Mouse (Mus musculus): Measurements from ENCODE around the gene Celsr3. TPM values are rescaled to one million over a fixed set of nuclear protein-coding genes. Genes with fewer than 3 reads are reported as not detected.
A peak's percentile ranks its signal among the peaks of the same experiment; 100 is the strongest.

The Celsr3 gene
- 0.06 and 0.11 TPM in 2 replicates for polyA plus RNA-seq (2015; fragmentation: Nextera tagmentation; extraction: Ambion mirVana)

DNA sequence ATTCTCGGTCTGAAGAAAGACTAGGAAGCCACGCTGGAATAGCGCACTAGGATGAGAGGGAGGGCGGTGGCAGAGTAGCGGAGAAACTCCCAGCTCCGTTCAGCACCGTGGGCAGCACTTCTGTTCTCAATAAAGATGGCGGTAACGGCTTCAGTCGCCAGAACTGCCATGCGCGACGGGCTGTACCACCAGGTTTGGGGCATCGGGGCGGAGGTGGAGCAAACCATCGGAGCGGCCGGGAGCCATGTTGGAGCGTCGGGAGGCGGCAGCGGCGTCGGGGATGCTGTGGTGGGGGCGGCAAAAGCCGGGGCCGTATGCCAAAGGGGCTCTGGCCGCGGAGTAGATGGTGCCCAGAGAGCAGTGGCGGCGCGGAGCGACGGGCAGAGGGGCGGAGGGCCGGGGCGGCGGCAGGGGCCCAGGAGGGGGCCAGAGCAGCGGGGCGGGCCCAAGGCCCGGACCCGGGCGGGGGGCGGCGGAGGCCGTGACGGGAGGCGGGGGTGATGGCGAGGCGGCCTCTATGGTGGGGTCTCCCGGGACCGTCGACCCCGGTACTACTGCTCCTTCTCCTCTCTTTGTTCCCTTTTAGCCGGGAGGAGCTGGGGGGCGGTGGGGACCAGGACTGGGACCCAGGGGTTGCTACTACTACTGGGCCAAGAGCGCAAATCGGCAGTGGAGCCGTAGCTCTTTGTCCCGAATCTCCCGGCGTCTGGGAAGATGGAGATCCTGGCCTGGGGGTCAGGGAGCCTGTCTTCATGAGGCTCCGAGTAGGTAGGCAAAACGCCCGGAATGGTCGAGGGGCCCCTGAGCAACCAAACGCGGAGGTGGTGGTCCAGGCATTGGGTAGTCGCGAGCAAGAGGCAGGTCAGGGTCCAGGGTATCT is at the start of gene Celsr3:
Celsr3 (plus strand) TSS at position 501 of the 880 bp plus-strand sequence.
- Histone ChIP-seq H3K4me3 (replicated peaks; ENCODE audit: low read depth, low read length) (peak within 1 kb of the TSS; percentile 28), H3K27ac (no peak within 1 kb of the TSS), H3K9me3 (replicated peaks; ENCODE audit: low read length) (no peaks in the 10 kb centered on the region), H3K9ac (ENCODE audit: low read depth, low read length) (no peak within 1 kb of the TSS), H3K4me2 (ENCODE audit: low read length) (peak within 1 kb of the TSS; percentile 70), H3K27me3 (ENCODE audit: insufficient read depth, low read length) (peaks cover 65% of the 10 kb centered on the region), H3K4me1 (replicated peaks; ENCODE audit: insufficient read depth, low read length) (0 out of 2 replicates have a peak, but pooled peaks cover 6% of the 10 kb centered on the region), H3K36me3 (ENCODE audit: insufficient read depth, low read length) (no peaks in the 10 kb centered on the region)
- DNase-seq (ENCODE audit: low spot score), result peak; percentile 88
- peak; percentile 55 for ATAC-seq (replicated peaks; ENCODE audit: low FRiP score, low read depth)
- no peak for TF ChIP-seq CTCF (IDR thresholded peaks at IDR 0.05; ENCODE audit: low read depth)
- WGBS, result 2% methylated on average over 57 of the region's 70 CpGs

DNA sequence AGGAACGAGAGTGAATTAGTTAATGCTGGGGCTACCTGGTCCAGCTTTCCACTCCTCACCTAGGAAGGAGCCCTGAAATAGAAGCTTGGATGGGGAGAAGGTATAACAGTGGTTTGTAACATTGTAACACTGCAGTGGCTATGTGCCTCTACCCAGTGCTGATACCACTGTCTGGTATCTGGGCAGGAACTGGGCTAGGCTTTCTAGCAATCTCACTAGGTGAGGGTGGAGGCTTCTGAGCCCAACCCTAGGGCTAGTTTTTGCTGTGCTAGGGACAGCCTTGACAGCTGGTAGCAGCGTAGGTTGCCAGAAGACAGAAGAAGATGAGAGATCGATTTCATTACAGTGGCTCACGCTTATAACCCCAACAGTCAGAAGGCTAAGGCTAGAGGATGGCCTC is 49.5 kb upstream of the Celsr3 start:
- H3K4me3 ChIP-seq (replicated peaks; ENCODE audit: low read depth, low read length), result no peak overlapping the region
- no peak overlapping the region for H3K4me2 ChIP-seq (ENCODE audit: low read length)
- no peak overlapping the region for H3K9ac ChIP-seq (ENCODE audit: low read depth, low read length)
- no peaks in the 10 kb centered on the region for H3K4me1 ChIP-seq (replicated peaks; ENCODE audit: insufficient read depth, low read length)
- H3K27ac ChIP-seq, result no peak overlapping the region
- TF ChIP-seq CTCF (IDR thresholded peaks at IDR 0.05; ENCODE audit: low read depth), result no peak
- WGBS, result 72% methylated on average over 4 of the region's 4 CpGs
- H3K36me3 ChIP-seq (ENCODE audit: insufficient read depth, low read length), result no peaks in the 10 kb centered on the region
- DNase-seq (ENCODE audit: low spot score), result no peak
- H3K9me3 ChIP-seq (replicated peaks; ENCODE audit: low read length), result 0 out of 2 replicates have a peak, but pooled peaks cover 5% of the 10 kb centered on the region
- ATAC-seq (replicated peaks; ENCODE audit: low FRiP score, low read depth), result no peak
- no peaks in the 10 kb centered on the region for H3K27me3 ChIP-seq (ENCODE audit: insufficient read depth, low read length)

DNA sequence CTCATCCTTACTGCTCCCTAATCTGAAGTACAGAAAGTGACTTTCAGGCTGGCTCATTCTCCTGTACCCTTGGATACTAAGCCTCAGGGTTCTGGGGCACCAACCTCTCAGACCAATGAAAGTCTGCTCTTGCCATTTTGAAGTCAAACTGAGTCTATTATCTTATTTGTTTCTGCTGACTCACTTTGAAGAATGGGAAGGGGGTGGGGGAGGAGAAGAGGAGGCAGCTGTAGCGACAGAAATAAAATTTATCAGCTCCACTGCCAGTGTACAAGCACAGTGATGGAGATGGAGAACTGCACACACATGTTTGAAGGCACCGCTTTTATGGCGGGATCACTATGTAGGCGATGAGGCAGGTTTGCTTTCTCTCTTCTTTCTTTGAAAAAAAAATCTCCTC is 48.8 kb upstream of the Celsr3 start:
- 68% methylated on average over 4 of the region's 4 CpGs for WGBS

DNA sequence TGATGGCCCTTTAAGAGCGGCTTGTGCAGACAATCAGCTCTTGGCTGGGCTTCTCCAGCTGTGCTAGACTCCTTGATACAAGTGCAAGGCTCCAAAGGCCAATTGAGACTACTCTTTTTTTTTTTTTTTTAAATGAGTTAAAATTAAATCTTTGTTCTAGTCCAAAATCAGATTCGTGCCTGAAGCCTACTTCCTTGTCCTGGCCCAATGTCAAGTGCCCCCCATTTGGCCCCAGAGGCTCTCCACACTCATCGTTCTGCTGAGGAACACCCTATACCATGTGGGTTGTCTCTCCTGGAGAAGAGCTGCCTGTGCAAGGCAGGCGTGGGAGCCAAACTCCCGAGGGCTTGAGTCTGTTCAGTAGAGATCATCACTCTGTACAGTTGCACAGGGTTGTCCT is 45.2 kb upstream of the Celsr3 start:
- no peak for DNase-seq (ENCODE audit: low spot score)
- WGBS, result 52% methylated on average over 5 of the region's 5 CpGs
- Histone ChIP-seq H3K9me3 (replicated peaks; ENCODE audit: low read length) (no peaks in the 10 kb centered on the region), H3K27ac (no peak overlapping the region), H3K9ac (ENCODE audit: low read depth, low read length) (no peak overlapping the region), H3K4me1 (replicated peaks; ENCODE audit: insufficient read depth, low read length) (peaks cover 11% of the 10 kb centered on the region), H3K27me3 (ENCODE audit: insufficient read depth, low read length) (no peaks in the 10 kb centered on the region), H3K4me3 (replicated peaks; ENCODE audit: low read depth, low read length) (no peak overlapping the region), H3K4me2 (ENCODE audit: low read length) (no peak overlapping the region), H3K36me3 (ENCODE audit: insufficient read depth, low read length) (no peaks in the 10 kb centered on the region)
- no peak for TF ChIP-seq CTCF (IDR thresholded peaks at IDR 0.05; ENCODE audit: low read depth)
- ATAC-seq (replicated peaks; ENCODE audit: low FRiP score, low read depth), result no peak

More for the DNA sequence above, 48.8 kb upstream of the Celsr3 start:
- TF ChIP-seq CTCF (IDR thresholded peaks at IDR 0.05; ENCODE audit: low read depth), result no peak
- DNase-seq (ENCODE audit: low spot score) (no peak), ATAC-seq (replicated peaks; ENCODE audit: low FRiP score, low read depth) (no peak)
- no peaks in the 10 kb centered on the region for H3K4me1 ChIP-seq (replicated peaks; ENCODE audit: insufficient read depth, low read length)
- 0 out of 2 replicates have a peak, but pooled peaks cover 4% of the 10 kb centered on the region for H3K9me3 ChIP-seq (replicated peaks; ENCODE audit: low read length)
- H3K4me2 ChIP-seq (ENCODE audit: low read length), result no peak overlapping the region
- H3K27ac ChIP-seq, result no peak overlapping the region
- no peaks in the 10 kb centered on the region for H3K36me3 ChIP-seq (ENCODE audit: insufficient read depth, low read length)
- H3K27me3 ChIP-seq (ENCODE audit: insufficient read depth, low read length), result no peaks in the 10 kb centered on the region
- no peak overlapping the region for H3K9ac ChIP-seq (ENCODE audit: low read depth, low read length)
- H3K4me3 ChIP-seq (replicated peaks; ENCODE audit: low read depth, low read length), result no peak overlapping the region

DNA sequence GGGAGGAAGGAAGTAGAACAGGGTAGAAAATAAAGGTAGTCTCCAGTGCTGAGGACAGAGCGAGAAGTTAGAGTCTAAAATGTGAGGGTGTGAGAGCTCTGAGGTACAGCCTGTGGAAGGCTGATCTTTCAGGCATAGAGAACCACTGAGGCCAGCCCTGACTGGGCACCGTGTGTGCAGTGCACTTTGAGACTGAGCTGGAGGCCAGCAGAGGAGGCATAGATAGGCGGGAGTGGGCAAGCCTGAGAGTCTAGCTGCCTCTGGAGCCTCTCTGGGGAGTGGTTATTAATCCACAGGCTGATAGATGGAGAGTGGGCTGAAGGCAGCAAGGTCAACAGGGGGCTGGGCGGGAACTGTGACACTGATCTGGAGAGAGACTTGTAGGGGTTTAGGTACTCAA is 44.2 kb upstream of the Celsr3 start:
- Histone ChIP-seq H3K9ac (ENCODE audit: low read depth, low read length) (no peak overlapping the region), H3K4me3 (replicated peaks; ENCODE audit: low read depth, low read length) (no peak overlapping the region), H3K36me3 (ENCODE audit: insufficient read depth, low read length) (no peaks in the 10 kb centered on the region), H3K9me3 (replicated peaks; ENCODE audit: low read length) (no peaks in the 10 kb centered on the region), H3K4me1 (replicated peaks; ENCODE audit: insufficient read depth, low read length) (peaks cover 16% of the 10 kb centered on the region), H3K27me3 (ENCODE audit: insufficient read depth, low read length) (no peaks in the 10 kb centered on the region), H3K4me2 (ENCODE audit: low read length) (no peak overlapping the region), H3K27ac (no peak overlapping the region)
- DNase-seq (ENCODE audit: low spot score) (no peak), ATAC-seq (replicated peaks; ENCODE audit: low FRiP score, low read depth) (no peak)
- no peak for TF ChIP-seq CTCF (IDR thresholded peaks at IDR 0.05; ENCODE audit: low read depth)
- 37% methylated on average over 4 of the region's 4 CpGs for WGBS

DNA sequence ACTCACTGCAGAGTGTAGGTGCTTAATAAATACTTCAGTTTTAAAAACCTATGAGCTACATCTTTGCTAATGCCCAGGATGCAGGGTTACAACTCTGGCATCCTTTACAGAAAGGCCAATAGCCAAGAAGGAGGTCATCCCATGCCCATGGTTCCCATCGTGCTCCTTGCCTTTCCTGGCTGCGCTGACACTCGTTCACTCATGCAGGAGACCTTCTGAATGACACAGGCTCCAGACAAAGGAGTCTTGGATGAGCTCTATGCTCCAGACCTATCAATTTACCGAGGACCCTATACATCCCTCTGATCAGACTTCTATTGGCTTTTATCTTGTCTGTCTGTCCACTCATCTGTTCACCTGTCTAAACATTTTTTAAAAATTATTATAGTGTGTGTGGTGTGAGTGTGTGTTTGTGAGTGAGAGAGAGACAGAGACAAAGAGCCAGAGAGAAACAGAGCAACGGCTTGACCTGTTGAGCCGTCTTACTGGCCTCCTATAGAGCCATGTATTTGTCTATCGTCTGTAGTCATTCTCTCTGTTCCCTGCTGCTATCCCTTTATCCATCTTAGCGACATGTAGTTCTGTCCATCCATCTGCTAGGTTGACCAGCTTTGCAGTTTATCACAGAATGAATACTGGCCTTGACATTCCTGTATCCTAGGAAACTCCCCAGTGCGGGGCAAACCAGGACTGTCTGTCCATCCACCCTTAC is 43.1 kb upstream of the Celsr3 start:
- Histone ChIP-seq H3K27me3 (ENCODE audit: insufficient read depth, low read length) (no peaks in the 10 kb centered on the region), H3K9me3 (replicated peaks; ENCODE audit: low read length) (no peaks in the 10 kb centered on the region), H3K4me2 (ENCODE audit: low read length) (peak overlapping the region; percentile 47), H3K4me1 (replicated peaks; ENCODE audit: insufficient read depth, low read length) (peaks cover 27% of the 10 kb centered on the region), H3K36me3 (ENCODE audit: insufficient read depth, low read length) (no peaks in the 10 kb centered on the region), H3K9ac (ENCODE audit: low read depth, low read length) (no peak overlapping the region), H3K4me3 (replicated peaks; ENCODE audit: low read depth, low read length) (peak overlapping the region; percentile 82), H3K27ac (no peak overlapping the region)
- ATAC-seq (replicated peaks; ENCODE audit: low FRiP score, low read depth) (peak; percentile 10; the same call in 1 of the 2 replicates), DNase-seq (ENCODE audit: low spot score) (no peak)
- TF ChIP-seq CTCF (IDR thresholded peaks at IDR 0.05; ENCODE audit: low read depth), result no peak
- WGBS, result 18% methylated on average over 9 of the region's 9 CpGs

Data from kidney, postnatal 0 days (tissue).